Mouse (Mus musculus) forebrain, embryonic 14.5 days (tissue): ENCODE data around the gene Atl3. TPM values are rescaled to one million over a fixed set of nuclear protein-coding genes. Genes with fewer than 3 reads are reported as not detected.

Experiments used
- ATAC-seq: fragments of 200-750 bp; cut with Nextera tagmentation; 2 replicates; pipeline ENCODE4 v1.8.0; 2017; ENCODE audit warnings: mild to moderate bottlenecking, moderate library complexity
- DNase-seq: peaks from one replicate; pipeline ENCODE4 v3.0.0-alpha.2; 2015; ENCODE audit warnings: low spot score
- H3K27ac ChIP-seq: fragments of 300-500 bp; sonication (generic); 2 replicates; pipeline ENCODE4 v1.5.1; 2014; ENCODE audit warnings: low read depth, mild to moderate bottlenecking, control low read depth, low read length, moderate library complexity
- H3K27me3 ChIP-seq: fragments of 300-500 bp; sonication (generic); replicated peaks from 2 replicates; pipeline ENCODE4 v1.6.1; 2014; ENCODE audit warnings: low read length, control low read depth, mixed read lengths; ENCODE audit not compliant: control insufficient read depth, insufficient read depth
- H3K36me3 ChIP-seq: fragments of 300-500 bp; sonication (generic); 2 replicates; pipeline ENCODE4 v1.6.1; 2014; ENCODE audit warnings: low read length, control low read depth; ENCODE audit not compliant: control insufficient read depth, insufficient read depth
- H3K4me1 ChIP-seq: fragments of 300-500 bp; sonication (generic); 2 replicates; pipeline ENCODE4 v1.6.1; 2014; ENCODE audit warnings: antibody characterized with exemption, low read length, control low read depth; ENCODE audit not compliant: control insufficient read depth, insufficient read depth
- H3K4me2 ChIP-seq: fragments of 300-500 bp; sonication (generic); 2 replicates; pipeline ENCODE4 v1.6.1; 2014; ENCODE audit warnings: mild to moderate bottlenecking, control low read depth, low read length
- H3K4me3 ChIP-seq: fragments of 300-500 bp; sonication (generic); 2 replicates; pipeline ENCODE4 v1.5.1; 2014; ENCODE audit warnings: low read depth, low read length, control low read depth
- H3K9ac ChIP-seq: fragments of 300-500 bp; sonication (generic); 2 replicates; pipeline ENCODE4 v1.6.1; 2014; ENCODE audit warnings: mild to moderate bottlenecking, low read length, control low read depth, moderate library complexity
- H3K9me3 ChIP-seq: fragments of 300-500 bp; sonication (generic); replicated peaks from 2 replicates; pipeline ENCODE4 v1.6.1; 2016; ENCODE audit warnings: low read length, control low read depth, mixed read lengths; ENCODE audit not compliant: control insufficient read depth
- WGBS: fragments of 180-500 bp; shearing (Covaris S2); extraction: QIAGEN DNeasy Blood & Tissue Kit; methylation state at CpG from one replicate; pipeline ENCODE4 v1.1.7; 2014; 5-methylcytosine and 5-hydroxymethylcytosine counted together
- polyA plus RNA-seq: library from polyadenylated mRNA; unstranded; fragments of >200 nt; fragmentation: Nextera tagmentation; extraction: Ambion mirVana; gene quantifications from 2 replicates; pipeline ENCODE4 v1.2.1, GENCODE M21; 2014

Gene Atl3
- polyA plus RNA-seq, 1 experiment from 2014 or later, result 5.9 TPM

- H3K9ac ChIP-seq, result no peak overlapping the region
- H3K36me3 ChIP-seq, result no peaks in the 10 kb centered on the region
- no peak overlapping the region for H3K27ac ChIP-seq
- H3K9me3 ChIP-seq, result no peaks in the 10 kb centered on the region
- DNase-seq (no peak), ATAC-seq (no peak)
- no peaks in the 10 kb centered on the region for H3K27me3 ChIP-seq
- H3K4me2 ChIP-seq, result no peak overlapping the region
- H3K4me3 ChIP-seq, result no peak overlapping the region
- 86% methylated on average over 3 of the region's 3 CpGs for WGBS
- peaks cover 10% of the 10 kb centered on the region for H3K4me1 ChIP-seq
Observed at GRCm38 (mm10) chr19:7561456-7561855, 67.6 kb downstream of the Atl3 start.

- no peak overlapping the region for H3K4me3 ChIP-seq
- H3K36me3 ChIP-seq, result no peaks in the 10 kb centered on the region
- H3K9me3 ChIP-seq, result no peaks in the 10 kb centered on the region
- no peak overlapping the region for H3K9ac ChIP-seq
- H3K4me2 ChIP-seq, result no peak overlapping the region
- no peak overlapping the region for H3K27ac ChIP-seq
- WGBS, result 79% methylated on average over 10 of the region's 10 CpGs
- peaks cover 5% of the 10 kb centered on the region for H3K4me1 ChIP-seq
- ATAC-seq (no peak), DNase-seq (no peak)
- H3K27me3 ChIP-seq, result no peaks in the 10 kb centered on the region
Observed at GRCm38 (mm10) chr19:7562601-7563129, 68.8 kb downstream of the Atl3 start.

GRCm38 (mm10) chr19:7563676-7564075 lies 69.8 kb downstream of the Atl3 start:
- WGBS, result 93% methylated on average over 2 of the region's 2 CpGs
- H3K27ac ChIP-seq, result no peak overlapping the region
- H3K36me3 ChIP-seq, result no peaks in the 10 kb centered on the region
- no peaks in the 10 kb centered on the region for H3K27me3 ChIP-seq
- no peak overlapping the region for H3K4me3 ChIP-seq
- ATAC-seq, result no peak
- DNase-seq, result no peak
- no peaks in the 10 kb centered on the region for H3K4me1 ChIP-seq
- no peaks in the 10 kb centered on the region for H3K9me3 ChIP-seq
- H3K9ac ChIP-seq, result no peak overlapping the region
- H3K4me2 ChIP-seq, result no peak overlapping the region

GRCm38 (mm10) chr19:7564457-7564856 lies 70.6 kb downstream of the Atl3 start:
- 100% methylated on average over 1 of the region's 1 CpGs for WGBS
- H3K4me1 ChIP-seq, result no peaks in the 10 kb centered on the region
- H3K4me3 ChIP-seq, result no peak overlapping the region
- no peak overlapping the region for H3K4me2 ChIP-seq
- no peaks in the 10 kb centered on the region for H3K9me3 ChIP-seq
- no peaks in the 10 kb centered on the region for H3K27me3 ChIP-seq
- DNase-seq, result no peak
- H3K27ac ChIP-seq, result no peak overlapping the region
- no peaks in the 10 kb centered on the region for H3K36me3 ChIP-seq
- H3K9ac ChIP-seq, result no peak overlapping the region
- no peak for ATAC-seq

- H3K4me1 ChIP-seq, result no peaks in the 10 kb centered on the region
- no peaks in the 10 kb centered on the region for H3K27me3 ChIP-seq
- WGBS, result 64% methylated on average over 3 of the region's 3 CpGs
- no peaks in the 10 kb centered on the region for H3K36me3 ChIP-seq
- H3K9ac ChIP-seq, result no peak overlapping the region
- no peak overlapping the region for H3K27ac ChIP-seq
- DNase-seq (no peak), ATAC-seq (no peak)
- H3K4me3 ChIP-seq, result no peak overlapping the region
- H3K4me2 ChIP-seq, result no peak overlapping the region
- H3K9me3 ChIP-seq, result no peaks in the 10 kb centered on the region
Observed at GRCm38 (mm10) chr19:7566826-7567225, 73.0 kb downstream of the Atl3 start.

- no peak overlapping the region for H3K9ac ChIP-seq
- no peak overlapping the region for H3K4me3 ChIP-seq
- WGBS, result 65% methylated on average over 3 of the region's 3 CpGs
- DNase-seq, result no peak
- no peak overlapping the region for H3K4me2 ChIP-seq
- no peaks in the 10 kb centered on the region for H3K27me3 ChIP-seq
- no peaks in the 10 kb centered on the region for H3K9me3 ChIP-seq
- H3K27ac ChIP-seq, result no peak overlapping the region
- no peaks in the 10 kb centered on the region for H3K4me1 ChIP-seq
- no peaks in the 10 kb centered on the region for H3K36me3 ChIP-seq
- ATAC-seq, result no peak
Observed at GRCm38 (mm10) chr19:7568364-7568763, 74.5 kb downstream of the Atl3 start.

- Histone ChIP-seq H3K4me3 (no peak overlapping the region), H3K27me3 (no peaks in the 10 kb centered on the region), H3K4me1 (no peaks in the 10 kb centered on the region), H3K9me3 (no peaks in the 10 kb centered on the region), H3K4me2 (no peak overlapping the region), H3K27ac (no peak overlapping the region), H3K36me3 (no peaks in the 10 kb centered on the region), H3K9ac (no peak overlapping the region)
- no peak for DNase-seq
- 90% methylated on average over 5 of the region's 5 CpGs for WGBS
- ATAC-seq, result no peak
Observed at GRCm38 (mm10) chr19:7569650-7570049, 75.8 kb downstream of the Atl3 start.

GRCm38 (mm10) chr19:7576180-7576579 lies 82.3 kb downstream of the Atl3 start:
- Histone ChIP-seq H3K4me1 (no peaks in the 10 kb centered on the region), H3K27me3 (no peaks in the 10 kb centered on the region), H3K27ac (no peak overlapping the region), H3K4me3 (no peak overlapping the region), H3K9ac (no peak overlapping the region), H3K4me2 (no peak overlapping the region), H3K36me3 (no peaks in the 10 kb centered on the region), H3K9me3 (no peaks in the 10 kb centered on the region)
- DNase-seq (no peak), ATAC-seq (no peak)
- WGBS, result 86% methylated on average over 1 of the region's 1 CpGs

- no peak for DNase-seq
- no peak overlapping the region for H3K4me3 ChIP-seq
- H3K4me2 ChIP-seq, result no peak overlapping the region
- no peaks in the 10 kb centered on the region for H3K9me3 ChIP-seq
- H3K27ac ChIP-seq, result no peak overlapping the region
- no peaks in the 10 kb centered on the region for H3K4me1 ChIP-seq
- H3K36me3 ChIP-seq, result no peaks in the 10 kb centered on the region
- H3K9ac ChIP-seq, result no peak overlapping the region
- no peak for ATAC-seq
- no peaks in the 10 kb centered on the region for H3K27me3 ChIP-seq
- 92% methylated on average over 3 of the region's 3 CpGs for WGBS
Observed at GRCm38 (mm10) chr19:7577710-7578109, 83.9 kb downstream of the Atl3 start.
